ENCODE assay signal across 23 mouse cellular contexts in the genomic region with DNA sequence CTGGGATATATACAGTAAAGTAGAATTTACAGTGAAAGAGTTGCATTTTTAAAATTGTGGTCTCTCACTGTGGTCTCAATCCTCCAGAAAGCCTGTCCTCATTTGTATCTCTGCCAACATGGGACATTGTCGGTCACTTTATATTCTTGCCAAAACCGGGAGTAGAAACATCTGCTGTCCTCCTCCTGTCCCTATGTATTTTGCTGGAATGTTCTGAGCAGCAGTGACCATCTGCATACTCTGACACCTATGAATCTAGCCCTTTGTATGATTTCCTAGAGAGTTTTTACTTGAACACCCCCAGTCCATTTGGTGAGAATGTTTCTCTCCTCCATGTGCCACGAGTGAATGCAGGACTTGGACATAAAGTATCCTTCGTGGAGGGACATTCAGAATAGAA.
A peak's percentile ranks its signal among the peaks of the same experiment; 100 is the strongest.
DNase-seq lines count a peak whose midpoint lies in the region; ATAC-seq and TF ChIP-seq lines count a peak whose summit lies in the region.
"Had no signal": no experiment of that assay in that cellular context is flagged by ENCODE, and none has a peak within 500 bp of the region (broad histone marks: within the 10 kb centered on the region; RNA-seq: fewer than 3 reads in every experiment).

No protein-coding gene starts in this region.

- no peaks in the 10 kb centered on the region for H3K27me3 ChIP-seq in heart, embryonic 10.5 days (ENCODE audit: insufficient read depth, poor library complexity, severe bottlenecking)
- no peaks in the 10 kb centered on the region for H3K27me3 ChIP-seq in kidney, postnatal 0 days (ENCODE audit: insufficient read depth, low read length)
- H3K27me3 ChIP-seq in lung, embryonic 16.5 days (ENCODE audit: control insufficient read depth, insufficient read depth, low read depth, low read length), result no peaks in the 10 kb centered on the region
- H3K27me3 ChIP-seq: embryonic facial prominence, embryonic 12.5 days; embryonic facial prominence, embryonic 15.5 days; heart, embryonic 13.5 days; hindbrain, embryonic 12.5 days; hindbrain, embryonic 15.5 days had no signal

- WGBS in heart, embryonic 10.5 days, result 87% methylated on average over 4 of the region's 4 CpGs
- 64% methylated on average over 4 of the region's 4 CpGs for WGBS in kidney, postnatal 0 days
- 60% methylated on average over 4 of the region's 4 CpGs for WGBS in lung, embryonic 16.5 days

- no peak for ATAC-seq in kidney, postnatal 0 days (replicated peaks; ENCODE audit: low FRiP score, low read depth)
- peak; percentile 81 for ATAC-seq in lung, embryonic 16.5 days (ENCODE audit: low read depth)
- ATAC-seq: CD4-positive, CD25-positive, alpha-beta regulatory T cell, adult 4 months; forebrain, embryonic 14.5 days; forebrain, postnatal 0 days had no signal

- no peaks in the 10 kb centered on the region for H3K9me3 ChIP-seq in heart, embryonic 10.5 days
- no peaks in the 10 kb centered on the region for H3K9me3 ChIP-seq in kidney, postnatal 0 days (replicated peaks; ENCODE audit: low read length)
- no peaks in the 10 kb centered on the region for H3K9me3 ChIP-seq in lung, embryonic 16.5 days (ENCODE audit: control insufficient read depth, low read length)
- H3K9me3 ChIP-seq: embryonic facial prominence, embryonic 12.5 days; embryonic facial prominence, embryonic 15.5 days; heart, embryonic 13.5 days; hindbrain, embryonic 12.5 days; hindbrain, embryonic 15.5 days had no signal

- peak; percentile 47 for DNase-seq in heart, embryonic 10.5 days (ENCODE audit: low spot score)
- DNase-seq in heart, postnatal 36 days, result no peak
- peak; percentile 75 for DNase-seq in kidney, postnatal 0 days (ENCODE audit: low spot score)
- DNase-seq in kidney, postnatal 14 days, result no peak
- no peak for DNase-seq in lung, postnatal 10 days
- DNase-seq: adrenal gland, adult 2 months; adrenal gland, postnatal 14 days; cerebellum, adult 11 months; cerebellum, adult 2 months; cerebellum, adult 9-11 months; cerebellum, postnatal 25 days; forebrain, postnatal 0 days; gastrocnemius, postnatal 10 days; gastrocnemius, postnatal 36 days; heart, postnatal 14 days had no signal

- H3K27ac ChIP-seq in heart, embryonic 10.5 days, result no peak overlapping the region
- H3K27ac ChIP-seq in kidney, postnatal 0 days, result no peak overlapping the region
- peak overlapping the region; percentile 58 for H3K27ac ChIP-seq in lung, embryonic 16.5 days (ENCODE audit: low read length)
- H3K27ac ChIP-seq: embryonic facial prominence, embryonic 12.5 days; embryonic facial prominence, embryonic 15.5 days; heart, embryonic 13.5 days; hindbrain, embryonic 12.5 days; hindbrain, embryonic 15.5 days had no signal

- no peak overlapping the region for H3K4me2 ChIP-seq in kidney, postnatal 0 days (ENCODE audit: low read length)
- no peak overlapping the region for H3K4me2 ChIP-seq in lung, embryonic 16.5 days (ENCODE audit: low read depth, low read length)
- H3K4me2 ChIP-seq: embryonic facial prominence, embryonic 12.5 days; embryonic facial prominence, embryonic 15.5 days; heart, embryonic 13.5 days; hindbrain, embryonic 12.5 days; hindbrain, embryonic 15.5 days had no signal

- H3K36me3 ChIP-seq in heart, embryonic 10.5 days, result no peaks in the 10 kb centered on the region
- H3K36me3 ChIP-seq in kidney, postnatal 0 days (ENCODE audit: insufficient read depth, low read length), result no peaks in the 10 kb centered on the region
- H3K36me3 ChIP-seq in lung, embryonic 16.5 days (ENCODE audit: control insufficient read depth, insufficient read depth, low read length), result no peaks in the 10 kb centered on the region
- H3K36me3 ChIP-seq: embryonic facial prominence, embryonic 12.5 days; embryonic facial prominence, embryonic 15.5 days; heart, embryonic 13.5 days; hindbrain, embryonic 12.5 days; hindbrain, embryonic 15.5 days had no signal

- H3K9ac ChIP-seq in kidney, postnatal 0 days (ENCODE audit: low read depth, low read length), result no peak overlapping the region
- H3K9ac ChIP-seq in lung, embryonic 16.5 days (ENCODE audit: low read length), result no peak overlapping the region
- H3K9ac ChIP-seq: embryonic facial prominence, embryonic 12.5 days; embryonic facial prominence, embryonic 15.5 days; forebrain, postnatal 0 days; heart, embryonic 13.5 days; hindbrain, embryonic 12.5 days; hindbrain, embryonic 15.5 days had no signal

- TF ChIP-seq CTCF in kidney, postnatal 0 days (IDR thresholded peaks at IDR 0.05; ENCODE audit: low read depth), result no peak

- no peak overlapping the region for H3K4me3 ChIP-seq in heart, embryonic 10.5 days
- no peak overlapping the region for H3K4me3 ChIP-seq in kidney, postnatal 0 days (replicated peaks; ENCODE audit: low read depth, low read length)
- H3K4me3 ChIP-seq in lung, embryonic 16.5 days (ENCODE audit: low read length), result no peak overlapping the region
- H3K4me3 ChIP-seq: embryonic facial prominence, embryonic 12.5 days; embryonic facial prominence, embryonic 15.5 days; heart, embryonic 13.5 days; hindbrain, embryonic 12.5 days; hindbrain, embryonic 15.5 days had no signal

- no peaks in the 10 kb centered on the region for H3K4me1 ChIP-seq in heart, embryonic 10.5 days
- H3K4me1 ChIP-seq in kidney, postnatal 0 days (replicated peaks; ENCODE audit: insufficient read depth, low read length), result no peaks in the 10 kb centered on the region
- H3K4me1 ChIP-seq in lung, embryonic 16.5 days (replicated peaks; ENCODE audit: control insufficient read depth, insufficient read depth, low read length), result peaks cover 11% of the 10 kb centered on the region
- H3K4me1 ChIP-seq: heart, embryonic 13.5 days; hindbrain, embryonic 12.5 days had no signal

- intact Hi-C loops in heart, postnatal 36 days (cut with DNase I), result loop anchor here (10.0 kb wide), 1 partner anchor 711 kb away; no protein-coding TSS in a partner anchor

Comparison
In these comparisons a context has a peak if more than half of its experiments do, and no peak if none do; other contexts are left out.
1. DNase-seq: peak in heart, embryonic 10.5 days (single experiment) and kidney, postnatal 0 days (single experiment); none in heart, postnatal 36 days (0 of 2), kidney, postnatal 14 days (single experiment) and lung, postnatal 10 days (single experiment).